Mouse (Mus musculus) lung, postnatal 0 days (tissue): Measurements from ENCODE around the gene Heyl.

Experiments
- CTCF ChIP-seq: IDR thresholded peaks from 2 replicates; pipeline ENCODE4 v1.5.1; 2016; ENCODE audit warnings: antibody characterized with exemption, mild to moderate bottlenecking
- EP300 ChIP-seq: IDR thresholded peaks from 2 replicates; pipeline ENCODE4 v1.6.1; 2016; ENCODE audit warnings: antibody characterized with exemption, mild to moderate bottlenecking, control low read depth

- TF ChIP-seq EP300 (no peak), CTCF (no peak)
Observed at GRCm38 (mm10) chr4:123260071-123260746, 26.9 kb downstream of the Heyl start.
